Mouse (Mus musculus) C2C12 (cell line): ENCODE results near the gene Mst1.

Experiments used
- CEBPB ChIP-seq: IDR thresholded peaks from one replicate; pipeline ENCODE4 v1.6.1; 2011; ENCODE audit warnings: low read depth, mild to moderate bottlenecking, control low read depth, moderate library complexity
- CTCF ChIP-seq: IDR thresholded peaks from one replicate; pipeline ENCODE4 v1.5.1; 2011; ENCODE audit not compliant: control insufficient read depth, insufficient read depth, insufficient read length
- MAX ChIP-seq: IDR thresholded peaks from one replicate; pipeline ENCODE4 v1.6.1; 2011; ENCODE audit warnings: mild to moderate bottlenecking, control low read depth
- MYOD1 ChIP-seq: IDR thresholded peaks from one replicate; pipeline ENCODE4 v1.6.1; 2011; ENCODE audit warnings: low read depth; ENCODE audit not compliant: control insufficient read depth, insufficient read length
- MYOG ChIP-seq: IDR thresholded peaks from one replicate; pipeline ENCODE4 v1.6.1; 2011; ENCODE audit not compliant: control insufficient read depth, insufficient read length; ENCODE audit errors: extremely low read depth
- USF1 ChIP-seq: IDR thresholded peaks from one replicate; pipeline ENCODE4 v1.6.1; 2011; ENCODE audit warnings: low read depth, mild to moderate bottlenecking, control low read depth, moderate library complexity

DNA sequence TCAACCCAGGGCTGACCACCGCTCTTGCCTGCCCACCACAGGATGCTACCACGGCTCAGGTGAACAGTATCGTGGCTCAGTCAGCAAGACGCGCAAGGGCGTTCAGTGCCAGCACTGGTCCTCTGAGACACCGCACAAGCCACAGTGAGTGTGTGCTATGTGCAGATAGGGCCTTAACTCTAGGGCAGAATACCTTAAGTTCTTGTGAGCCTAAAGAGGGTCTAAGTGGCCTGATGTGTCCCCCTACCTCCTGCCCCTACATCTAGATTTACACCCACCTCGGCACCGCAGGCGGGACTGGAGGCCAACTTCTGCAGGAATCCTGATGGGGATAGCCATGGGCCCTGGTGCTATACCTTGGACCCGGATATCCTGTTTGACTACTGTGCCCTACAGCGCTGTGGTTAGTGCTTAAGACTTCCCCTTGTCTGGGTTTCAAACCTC lies 2.8 kb downstream of the Mst1 start, which contains the start of gene Rnf123:
- TF ChIP-seq CTCF, result no peak
- no peak for TF ChIP-seq MYOG
- no peak for TF ChIP-seq CEBPB
- no peak for TF ChIP-seq MYOD1
- TF ChIP-seq MAX, result no peak
- no peak for TF ChIP-seq USF1
